In the genomic region with DNA sequence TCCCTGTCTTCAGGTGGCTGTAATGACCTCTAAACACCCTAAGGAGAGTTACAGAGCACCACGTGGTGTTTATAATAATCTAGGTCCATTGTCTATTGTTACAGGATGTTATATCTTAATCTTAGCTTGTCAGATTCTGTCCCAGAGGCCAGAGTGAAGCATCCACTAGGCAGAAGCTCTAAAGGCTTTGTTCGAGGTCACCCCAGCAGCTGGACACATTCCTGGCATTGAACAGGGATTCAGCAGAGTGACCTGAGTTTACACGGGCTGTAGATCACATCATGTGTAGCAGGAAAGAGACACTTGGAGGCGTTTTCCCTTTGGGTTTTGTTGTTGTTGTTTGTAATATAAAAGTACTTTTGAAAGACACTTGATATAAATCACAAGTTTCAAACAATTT, we compare ENCODE assay signal across 16 mouse cellular contexts. TPM values are rescaled to one million over a fixed set of nuclear protein-coding genes. Genes with fewer than 3 reads are reported as not detected.
A peak's percentile ranks its signal among the peaks of the same experiment; 100 is the strongest.
DNase-seq lines count a peak whose midpoint lies in the region; ATAC-seq lines count a peak whose summit lies in the region.
"Had no signal": no experiment of that assay in that cellular context is flagged by ENCODE, and none has a peak within 500 bp of the region (broad histone marks: within the 10 kb centered on the region; RNA-seq: fewer than 3 reads in every experiment).

No protein-coding gene starts in this region.

- H3K36me3 ChIP-seq in lung, embryonic 16.5 days (ENCODE audit: control insufficient read depth, insufficient read depth, low read length): peaks cover 17% of the 10 kb centered on the region
- H3K36me3 ChIP-seq in heart, embryonic 13.5 days: peaks cover 82% of the 10 kb centered on the region
- H3K36me3 ChIP-seq in embryonic facial prominence, embryonic 10.5 days (replicated peaks): peaks cover 70% of the 10 kb centered on the region

- peak; percentile 37 for DNase-seq in heart, adult 8-10 months (ENCODE audit: low spot score)
- no peak for DNase-seq in heart, postnatal 25 days (ENCODE audit: low spot score)
- no peak for DNase-seq in lung, adult 18-20 months
- DNase-seq in kidney, postnatal 36 days: peak; percentile 48 to 58
- DNase-seq in frontal cortex, postnatal 14 days (ENCODE audit: low spot score in 2 of 2): no peak
- no peak for DNase-seq in embryonic facial prominence, embryonic 10.5 days (ENCODE audit: low spot score)
- DNase-seq: cerebellum, adult 18-20 months; gastrocnemius, postnatal 10 days; layer of hippocampus, postnatal 36 days; lung, adult 2 months had no signal

- H3K4me3 ChIP-seq in lung, embryonic 16.5 days (ENCODE audit: low read length): no peak overlapping the region
- no peak overlapping the region for H3K4me3 ChIP-seq in heart, embryonic 13.5 days
- H3K4me3 ChIP-seq in embryonic facial prominence, embryonic 10.5 days: no peak overlapping the region
- H3K4me3 ChIP-seq: hindbrain, embryonic 12.5 days; limb, embryonic 12.5 days had no signal

- H3K27ac ChIP-seq in lung, embryonic 16.5 days (ENCODE audit: low read length): no peak overlapping the region
- peak overlapping the region; percentile 73 for H3K27ac ChIP-seq in heart, embryonic 13.5 days (replicated peaks)
- H3K27ac ChIP-seq in embryonic facial prominence, embryonic 10.5 days (replicated peaks): no peak overlapping the region
- H3K27ac ChIP-seq: hindbrain, embryonic 12.5 days; limb, embryonic 12.5 days had no signal

- 0 out of 2 replicates have a peak, but pooled peaks have one; percentile 31 for ATAC-seq in lung, embryonic 16.5 days (ENCODE audit: low read depth)
- ATAC-seq in heart, embryonic 13.5 days (ENCODE audit: extremely low read depth, insufficient number of reproducible peaks, low FRiP score, low TSS enrichment): no peak
- ATAC-seq: forebrain, embryonic 14.5 days; intestine, postnatal 0 days had no signal

- WGBS in lung, embryonic 16.5 days: 61% methylated on average over 4 of the region's 4 CpGs
- 40% methylated on average over 4 of the region's 4 CpGs for WGBS in heart, embryonic 13.5 days
- 77% methylated on average over 4 of the region's 4 CpGs for WGBS in embryonic facial prominence, embryonic 10.5 days

- intact Hi-C loops in heart, postnatal 25 days (cut with DNase I): loop anchor here (5.0 kb wide), 1 partner anchor 55 kb away; no protein-coding TSS in a partner anchor

- no peak overlapping the region for H3K4me2 ChIP-seq in lung, embryonic 16.5 days (ENCODE audit: low read depth, low read length)
- peak overlapping the region; percentile 4; the same call in 1 of the 2 replicates for H3K4me2 ChIP-seq in heart, embryonic 13.5 days
- H3K4me2 ChIP-seq: hindbrain, embryonic 12.5 days; limb, embryonic 12.5 days had no signal

- no peaks in the 10 kb centered on the region for H3K27me3 ChIP-seq in lung, embryonic 16.5 days (ENCODE audit: control insufficient read depth, insufficient read depth, low read depth, low read length)
- H3K27me3 ChIP-seq in heart, embryonic 13.5 days (replicated peaks): no peaks in the 10 kb centered on the region
- no peaks in the 10 kb centered on the region for H3K27me3 ChIP-seq in embryonic facial prominence, embryonic 10.5 days (replicated peaks; ENCODE audit: low read depth, poor library complexity, severe bottlenecking)
- H3K27me3 ChIP-seq: hindbrain, embryonic 12.5 days; limb, embryonic 12.5 days had no signal

- no peaks in the 10 kb centered on the region for H3K4me1 ChIP-seq in lung, embryonic 16.5 days (replicated peaks; ENCODE audit: control insufficient read depth, insufficient read depth, low read length)
- H3K4me1 ChIP-seq in heart, embryonic 13.5 days: peaks cover 30% of the 10 kb centered on the region
- no peaks in the 10 kb centered on the region for H3K4me1 ChIP-seq in embryonic facial prominence, embryonic 10.5 days
- H3K4me1 ChIP-seq: hindbrain, embryonic 12.5 days; limb, embryonic 12.5 days had no signal

- no peaks in the 10 kb centered on the region for H3K9me3 ChIP-seq in lung, embryonic 16.5 days (ENCODE audit: control insufficient read depth, low read length)
- H3K9me3 ChIP-seq in heart, embryonic 13.5 days: no peaks in the 10 kb centered on the region
- H3K9me3 ChIP-seq in embryonic facial prominence, embryonic 10.5 days: no peaks in the 10 kb centered on the region
- H3K9me3 ChIP-seq: hindbrain, embryonic 12.5 days; limb, embryonic 12.5 days had no signal

- no peak overlapping the region for H3K9ac ChIP-seq in lung, embryonic 16.5 days (ENCODE audit: low read length)
- no peak overlapping the region for H3K9ac ChIP-seq in heart, embryonic 13.5 days
- H3K9ac ChIP-seq: hindbrain, embryonic 12.5 days; limb, embryonic 12.5 days had no signal

RNA-seq across cellular contexts. Expression of a gene that starts 26.1 kb away (rescaled TPM):
- 10 to 100 TPM; 12.9 to 20.3 (median 14.4) TPM for total RNA-seq in heart, adult 8-10 months (2022)
- total RNA-seq in heart, postnatal 25 days (2021): 10 to 100 TPM; 21.7 to 24.2 TPM
- 110 and 111 TPM in 2 replicates for polyA plus RNA-seq in lung, embryonic 16.5 days (2015; fragmentation: Nextera tagmentation; extraction: Ambion mirVana)
- 66.2 and 70.0 TPM in 2 replicates for polyA plus RNA-seq in heart, embryonic 13.5 days (2015; fragmentation: Nextera tagmentation; extraction: Ambion mirVana)
- 97.3 and 115 TPM in 2 replicates for polyA plus RNA-seq in embryonic facial prominence, embryonic 10.5 days (2016; fragmentation: Nextera tagmentation; extraction: Ambion mirVana)

RNA-seq across cellular contexts. Expression of a gene that starts 31.3 kb away (rescaled TPM):
- total RNA-seq in heart, adult 8-10 months (2022): 10 to 100 TPM; 24.1 to 31.1 (median 28.1) TPM
- total RNA-seq in heart, postnatal 25 days (2021): 10 to 100 TPM; 28.3 to 33.3 TPM
- 42.9 and 46.1 TPM in 2 replicates for polyA plus RNA-seq in lung, embryonic 16.5 days (2015; fragmentation: Nextera tagmentation; extraction: Ambion mirVana)
- 40.1 and 40.3 TPM in 2 replicates for polyA plus RNA-seq in heart, embryonic 13.5 days (2015; fragmentation: Nextera tagmentation; extraction: Ambion mirVana)
- polyA plus RNA-seq in embryonic facial prominence, embryonic 10.5 days (2016; fragmentation: Nextera tagmentation; extraction: Ambion mirVana): 56.5 and 59.5 TPM in 2 replicates

RNA-seq across cellular contexts. Expression of a gene that starts 42.4 kb away (rescaled TPM):
- 10 to 100 TPM; 11.9 to 17.1 (median 12.5) TPM for total RNA-seq in heart, adult 8-10 months (2022)
- 10 to 100 TPM; 15.9 to 17.0 TPM for total RNA-seq in heart, postnatal 25 days (2021)
- polyA plus RNA-seq in lung, embryonic 16.5 days (2015; fragmentation: Nextera tagmentation; extraction: Ambion mirVana): 30.1 and 30.8 TPM in 2 replicates
- polyA plus RNA-seq in heart, embryonic 13.5 days (2015; fragmentation: Nextera tagmentation; extraction: Ambion mirVana): 25.9 and 27.0 TPM in 2 replicates
- 27.9 and 28.7 TPM in 2 replicates for polyA plus RNA-seq in embryonic facial prominence, embryonic 10.5 days (2016; fragmentation: Nextera tagmentation; extraction: Ambion mirVana)

Comparison
In these comparisons a context has a peak if more than half of its experiments do, and no peak if none do; other contexts are left out.
1. DNase-seq: peak in heart, adult 8-10 months (single experiment) and kidney, postnatal 36 days (2 of 2); none in heart, postnatal 25 days (single experiment), lung, adult 18-20 months (0 of 2), frontal cortex, postnatal 14 days (0 of 2) and embryonic facial prominence, embryonic 10.5 days (single experiment).